ENCODE assay signal across 20 mouse cellular contexts in genomic region chr11:117492209-117492505, GRCm38 (mm10). TPM values are rescaled to one million over a fixed set of nuclear protein-coding genes. Genes with fewer than 3 reads are reported as not detected.
DNase-seq lines count a peak whose midpoint lies in the region; ATAC-seq and TF ChIP-seq lines count a peak whose summit lies in the region.
"Had no signal": no experiment of that assay in that cellular context is flagged by ENCODE, and none has a peak within 500 bp of the region (broad histone marks: within the 10 kb centered on the region; RNA-seq: fewer than 3 reads in every experiment).

No protein-coding gene starts in this region.

- H3K9me3 ChIP-seq in E14TG2a.4 (ENCODE audit: low read length): peaks cover 14% of the 10 kb centered on the region
- H3K9me3 ChIP-seq in embryonic facial prominence, embryonic 11.5 days (replicated peaks; ENCODE audit: control insufficient read depth, low read length): no peaks in the 10 kb centered on the region
- H3K9me3 ChIP-seq in forebrain, embryonic 16.5 days (ENCODE audit: control insufficient read depth, low read length): peaks cover 6% of the 10 kb centered on the region
- H3K9me3 ChIP-seq in midbrain, embryonic 10.5 days (replicated peaks): peaks cover 7% of the 10 kb centered on the region; the same call in 1 of the 2 replicates
- H3K9me3 ChIP-seq: embryonic facial prominence, embryonic 15.5 days; limb, embryonic 15.5 days had no signal

- peak overlapping the region; percentile 65 for H3K4me3 ChIP-seq in E14TG2a.4 (replicated peaks; ENCODE audit: low read length)
- no peak overlapping the region for H3K4me3 ChIP-seq in embryonic facial prominence, embryonic 11.5 days (ENCODE audit: low read depth, low read length)
- no peak overlapping the region for H3K4me3 ChIP-seq in forebrain, embryonic 16.5 days (replicated peaks; ENCODE audit: low read length)
- peak overlapping the region; percentile 28; the same call in 1 of the 2 replicates for H3K4me3 ChIP-seq in midbrain, embryonic 10.5 days
- H3K4me3 ChIP-seq: embryonic facial prominence, embryonic 15.5 days; heart, embryonic 12.5 days; limb, embryonic 15.5 days; neural tube, embryonic 13.5 days had no signal

- peaks cover 40% of the 10 kb centered on the region for H3K4me1 ChIP-seq in E14TG2a.4 (replicated peaks; ENCODE audit: low read depth, low read length)
- peaks cover 2% of the 10 kb centered on the region for H3K4me1 ChIP-seq in embryonic facial prominence, embryonic 11.5 days (ENCODE audit: control insufficient read depth, insufficient read depth, low read length)
- peaks cover 20% of the 10 kb centered on the region for H3K4me1 ChIP-seq in forebrain, embryonic 16.5 days (replicated peaks; ENCODE audit: control insufficient read depth, insufficient read depth, low read length)
- peaks cover 54% of the 10 kb centered on the region for H3K4me1 ChIP-seq in midbrain, embryonic 10.5 days
- H3K4me1 ChIP-seq: heart, embryonic 12.5 days had no signal

- WGBS in embryonic facial prominence, embryonic 11.5 days: 0% methylated on average over 1 of the region's 1 CpGs
- 5% methylated on average over 1 of the region's 1 CpGs for WGBS in forebrain, embryonic 16.5 days
- 0% methylated on average over 1 of the region's 1 CpGs for WGBS in midbrain, embryonic 10.5 days

- no peak for TF ChIP-seq CTCF in E14TG2a.4 (conservative IDR thresholded peaks at IDR 0.05; ENCODE audit: low read length)

- peak; percentile 63 for DNase-seq in embryonic facial prominence, embryonic 11.5 days (ENCODE audit: low spot score)
- peak; percentile 30 for DNase-seq in midbrain, embryonic 10.5 days (ENCODE audit: low spot score)
- no peak for DNase-seq in testis, postnatal 10 days (ENCODE audit: low spot score)
- DNase-seq in cerebellum, postnatal 36 days: no peak
- no peak for DNase-seq in thymus, postnatal 25 days
- DNase-seq: adrenal gland, postnatal 10 days; cerebellum, adult 9-10 months; kidney, adult 18-20 months; kidney, postnatal 25 days; layer of hippocampus, postnatal 36 days; lung, adult 18-20 months; lung, postnatal 4 days had no signal

- H3K27me3 ChIP-seq in E14TG2a.4 (ENCODE audit: insufficient read depth, low read length): peaks cover 19% of the 10 kb centered on the region
- H3K27me3 ChIP-seq in embryonic facial prominence, embryonic 11.5 days (ENCODE audit: control insufficient read depth, insufficient read depth, low read length): no peaks in the 10 kb centered on the region
- H3K27me3 ChIP-seq in forebrain, embryonic 16.5 days (replicated peaks; ENCODE audit: control insufficient read depth, insufficient read depth, low read length): 0 out of 2 replicates have a peak, but pooled peaks cover 2% of the 10 kb centered on the region
- peaks cover 15% of the 10 kb centered on the region for H3K27me3 ChIP-seq in midbrain, embryonic 10.5 days (ENCODE audit: low read depth, poor library complexity, severe bottlenecking)

- no peaks in the 10 kb centered on the region for H3K36me3 ChIP-seq in E14TG2a.4 (ENCODE audit: insufficient read depth, low read length)
- H3K36me3 ChIP-seq in embryonic facial prominence, embryonic 11.5 days (replicated peaks; ENCODE audit: control insufficient read depth, insufficient read depth, low read depth, low read length): no peaks in the 10 kb centered on the region
- no peaks in the 10 kb centered on the region for H3K36me3 ChIP-seq in forebrain, embryonic 16.5 days (ENCODE audit: control insufficient read depth, insufficient read depth)
- H3K36me3 ChIP-seq in midbrain, embryonic 10.5 days: no peaks in the 10 kb centered on the region
- H3K36me3 ChIP-seq: embryonic facial prominence, embryonic 15.5 days; heart, embryonic 12.5 days; limb, embryonic 15.5 days; neural tube, embryonic 13.5 days had no signal

- ATAC-seq in embryonic facial prominence, embryonic 11.5 days (replicated peaks; ENCODE audit: insufficient number of reproducible peaks, low FRiP score, low TSS enrichment, low read depth): no peak
- ATAC-seq in forebrain, embryonic 16.5 days: no peak
- ATAC-seq in inflammation-experienced regulatory T-cells, adult 6 months: no peak

- no peak overlapping the region for H3K4me2 ChIP-seq in embryonic facial prominence, embryonic 11.5 days (ENCODE audit: low read depth, low read length)
- H3K4me2 ChIP-seq in forebrain, embryonic 16.5 days (ENCODE audit: low read length): no peak overlapping the region
- H3K4me2 ChIP-seq: embryonic facial prominence, embryonic 15.5 days; heart, embryonic 12.5 days; limb, embryonic 15.5 days; neural tube, embryonic 13.5 days had no signal

- H3K9ac ChIP-seq in embryonic facial prominence, embryonic 11.5 days (replicated peaks; ENCODE audit: low read length): no peak overlapping the region
- H3K9ac ChIP-seq in forebrain, embryonic 16.5 days (replicated peaks; ENCODE audit: low read depth, low read length): no peak overlapping the region; the same call in 1 of the 2 replicates
- H3K9ac ChIP-seq: embryonic facial prominence, embryonic 15.5 days; heart, embryonic 12.5 days; limb, embryonic 15.5 days; neural tube, embryonic 13.5 days had no signal

- H3K27ac ChIP-seq in embryonic facial prominence, embryonic 11.5 days (replicated peaks; ENCODE audit: low read depth, low read length): peak overlapping the region; percentile 65
- 0 out of 2 replicates have a peak overlapping the region, but pooled peaks have one; percentile 15 for H3K27ac ChIP-seq in forebrain, embryonic 16.5 days (ENCODE audit: low read length)
- H3K27ac ChIP-seq in midbrain, embryonic 10.5 days (replicated peaks): peak overlapping the region; percentile 85
- H3K27ac ChIP-seq: embryonic facial prominence, embryonic 15.5 days; limb, embryonic 15.5 days; neural tube, embryonic 13.5 days had no signal

RNA-seq across cellular contexts. Expression of gene Gm11733, which starts 8.0 kb away (rescaled TPM):
- 0.17 and 0.18 TPM in 2 replicates for polyA plus RNA-seq in embryonic facial prominence, embryonic 11.5 days (2014; fragmentation: Nextera tagmentation; extraction: Ambion mirVana)
- polyA plus RNA-seq in forebrain, embryonic 16.5 days (2015; fragmentation: Nextera tagmentation; extraction: Ambion mirVana): 0.14 TPM in 1 of 2 replicates, not detected in the other
- 0.06 TPM in 1 of 2 replicates, not detected in the other for polyA plus RNA-seq in midbrain, embryonic 10.5 days (2016; fragmentation: Nextera tagmentation; extraction: Ambion mirVana)
- not detected for polyA plus RNA-seq in inflammation-experienced regulatory T-cells, adult 6 months (2017; shearing (Covaris generic))
- polyA plus RNA-seq: C2C12; embryonic facial prominence, embryonic 15.5 days; heart, embryonic 12.5 days; neural tube, embryonic 13.5 days had no signal

Comparison
In these comparisons a context has a peak if more than half of its experiments do, and no peak if none do; other contexts are left out.
1. H3K4me3 ChIP-seq: peak in E14TG2a.4 (single experiment) and midbrain, embryonic 10.5 days (single experiment); none in embryonic facial prominence, embryonic 11.5 days (single experiment) and forebrain, embryonic 16.5 days (single experiment).
2. DNase-seq: peak in embryonic facial prominence, embryonic 11.5 days (single experiment) and midbrain, embryonic 10.5 days (single experiment); none in testis, postnatal 10 days (single experiment), cerebellum, postnatal 36 days (0 of 2) and thymus, postnatal 25 days (single experiment).
3. H3K27ac ChIP-seq: peak in every context shown above with its lines; median percentile 85 in midbrain, embryonic 10.5 days; 65 in embryonic facial prominence, embryonic 11.5 days; 15 in forebrain, embryonic 16.5 days.